Comparison of ENCODE assay signal across 8 mouse cellular contexts in genomic region chr3:152355361-152355760, GRCm38 (mm10). TPM values are rescaled to one million over a fixed set of nuclear protein-coding genes. Genes with fewer than 3 reads are reported as not detected.
DNase-seq lines count a peak whose midpoint lies in the region; ATAC-seq lines count a peak whose summit lies in the region.

No protein-coding gene starts in this region.

- intact Hi-C loops in heart, postnatal 14 days (cut with DNase I), result no loop called here

- no peak overlapping the region for H3K4me3 ChIP-seq in heart, embryonic 11.5 days (ENCODE audit: low read depth, low read length)
- H3K4me3 ChIP-seq in midbrain, embryonic 10.5 days, result no peak overlapping the region

- no peak for DNase-seq in heart, postnatal 14 days
- DNase-seq in MEL-GATA-1-ER (ENCODE audit: extremely low read depth, low read depth), result peak; percentile 68
- DNase-seq in liver, result peak; percentile 73
- DNase-seq in ovary, postnatal 10 days (ENCODE audit: low spot score), result no peak
- no peak for DNase-seq in cerebellum, adult 9-11 months
- DNase-seq in midbrain, embryonic 10.5 days (ENCODE audit: low spot score), result no peak

- no peak; the same call in 1 of the 2 replicates for ATAC-seq in heart, embryonic 11.5 days (replicated peaks; ENCODE audit: insufficient number of reproducible peaks, low FRiP score, low TSS enrichment)
- ATAC-seq in neutrophil, adult 5-6 weeks (ENCODE audit: extremely low read depth, insufficient number of reproducible peaks, low FRiP score, poor library complexity, severe bottlenecking), result peak; percentile 47; the same call in 1 of the 2 replicates

- H3K4me1 ChIP-seq in heart, embryonic 11.5 days (ENCODE audit: control insufficient read depth, insufficient read depth, low read length), result peaks cover 10% of the 10 kb centered on the region
- H3K4me1 ChIP-seq in midbrain, embryonic 10.5 days, result peaks cover 32% of the 10 kb centered on the region

- no peak overlapping the region for H3K4me2 ChIP-seq in heart, embryonic 11.5 days

- no peaks in the 10 kb centered on the region for H3K9me3 ChIP-seq in heart, embryonic 11.5 days (replicated peaks; ENCODE audit: control insufficient read depth, low read length)
- H3K9me3 ChIP-seq in midbrain, embryonic 10.5 days (replicated peaks), result no peaks in the 10 kb centered on the region

- no peaks in the 10 kb centered on the region for H3K27me3 ChIP-seq in heart, embryonic 11.5 days (ENCODE audit: control insufficient read depth, insufficient read depth, low read length)
- no peaks in the 10 kb centered on the region for H3K27me3 ChIP-seq in midbrain, embryonic 10.5 days (ENCODE audit: low read depth, poor library complexity, severe bottlenecking)

- H3K9ac ChIP-seq in heart, embryonic 11.5 days (ENCODE audit: low read depth, low read length), result no peak overlapping the region

- WGBS in heart, embryonic 11.5 days (ENCODE audit: insufficient replicate concordance), result 48% methylated on average over 5 of the region's 5 CpGs
- 71% methylated on average over 5 of the region's 5 CpGs for WGBS in midbrain, embryonic 10.5 days

- no peaks in the 10 kb centered on the region for H3K36me3 ChIP-seq in heart, embryonic 11.5 days (ENCODE audit: control insufficient read depth, insufficient read depth, low read length)
- H3K36me3 ChIP-seq in midbrain, embryonic 10.5 days, result peaks cover 22% of the 10 kb centered on the region

- 0 out of 2 replicates have a peak overlapping the region, but pooled peaks have one; percentile 4 for H3K27ac ChIP-seq in heart, embryonic 11.5 days (ENCODE audit: low read depth, low read length)
- no peak overlapping the region for H3K27ac ChIP-seq in midbrain, embryonic 10.5 days (replicated peaks)

RNA-seq across cellular contexts. Expression of gene Usp33, which starts 9.1 kb away (rescaled TPM):
- polyA plus RNA-seq in heart, embryonic 11.5 days (2014; fragmentation: Nextera tagmentation; extraction: Ambion mirVana), result 31.9 and 35.1 TPM in 2 replicates
- 10 to 100 TPM; 29.1 to 30.9 TPM for total RNA-seq in heart, postnatal 14 days (2021)
- total RNA-seq in neutrophil, adult 5-6 weeks (2017), result 114 and 121 TPM in 2 replicates
- polyA plus RNA-seq in midbrain, embryonic 10.5 days (2016; fragmentation: Nextera tagmentation; extraction: Ambion mirVana), result 47.2 and 58.8 TPM in 2 replicates

RNA-seq across cellular contexts. Expression of gene Miga1, which starts 15.2 kb away (rescaled TPM):
- 12.8 and 16.7 TPM in 2 replicates for polyA plus RNA-seq in heart, embryonic 11.5 days (2014; fragmentation: Nextera tagmentation; extraction: Ambion mirVana)
- total RNA-seq in heart, postnatal 14 days (2021), result 10 to 100 TPM; 10.8 to 12.4 TPM
- total RNA-seq in neutrophil, adult 5-6 weeks (2017), result 20.9 and 23.4 TPM in 2 replicates
- 17.1 and 18.2 TPM in 2 replicates for polyA plus RNA-seq in midbrain, embryonic 10.5 days (2016; fragmentation: Nextera tagmentation; extraction: Ambion mirVana)

RNA-seq across cellular contexts. Expression of gene Zzz3, which starts 39.9 kb away (rescaled TPM):
- 43.0 and 46.6 TPM in 2 replicates for polyA plus RNA-seq in heart, embryonic 11.5 days (2014; fragmentation: Nextera tagmentation; extraction: Ambion mirVana)
- 10 to 100 TPM; 22.5 to 29.3 TPM for total RNA-seq in heart, postnatal 14 days (2021)
- total RNA-seq in neutrophil, adult 5-6 weeks (2017), result 84.1 and 92.9 TPM in 2 replicates
- 53.3 and 54.6 TPM in 2 replicates for polyA plus RNA-seq in midbrain, embryonic 10.5 days (2016; fragmentation: Nextera tagmentation; extraction: Ambion mirVana)

Comparison
In these comparisons a context has a peak if more than half of its experiments do, and no peak if none do; other contexts are left out.
1. DNase-seq: peak in MEL-GATA-1-ER (single experiment) and liver (single experiment); none in heart, postnatal 14 days (0 of 2), ovary, postnatal 10 days (single experiment), cerebellum, adult 9-11 months (single experiment) and midbrain, embryonic 10.5 days (single experiment).